Mouse (Mus musculus) c-Kit-positive CD71-negative TER-119-negative erythroid progenitor cells, embryonic 14.5 days (primary cell): ENCODE measurements around the gene Nol7.

Experiments used
- DNase-seq: peaks from one replicate; pipeline ENCODE4 v3.0.0-alpha.2; 2013; ENCODE audit warnings: low read depth

Nol7 gene

GRCm38 (mm10) chr13:43398297-43399080 lies at the start of gene Nol7:
Gene Nol7, plus strand, starts transcription at chr13:43398390.
- peak; percentile 78 for DNase-seq

GRCm38 (mm10) chr13:43349376-43349775 lies 48.8 kb upstream of the Nol7 start:
- no peak for DNase-seq

- DNase-seq: no peak
Observed at GRCm38 (mm10) chr13:43350489-43351169, 47.6 kb upstream of the Nol7 start.

GRCm38 (mm10) chr13:43353356-43353755 lies 44.8 kb upstream of the Nol7 start:
- DNase-seq: no peak

- no peak for DNase-seq
Observed at GRCm38 (mm10) chr13:43354362-43354761, 43.8 kb upstream of the Nol7 start.

- no peak for DNase-seq
Observed at GRCm38 (mm10) chr13:43356346-43357125, 41.7 kb upstream of the Nol7 start.

- DNase-seq: no peak
Observed at GRCm38 (mm10) chr13:43360534-43360933, 37.7 kb upstream of the Nol7 start.

- DNase-seq: no peak
Observed at GRCm38 (mm10) chr13:43362353-43362752, 35.8 kb upstream of the Nol7 start.

- DNase-seq: peak; percentile 77
Observed at GRCm38 (mm10) chr13:43364985-43365824, 33.0 kb upstream of the Nol7 start, which contains the start of gene Sirt5. Gene Sirt5, plus strand, starts transcription at chr13:43365496.

GRCm38 (mm10) chr13:43365825-43366184 lies 32.4 kb upstream of the Nol7 start:
- DNase-seq: no peak

- DNase-seq: no peak
Observed at GRCm38 (mm10) chr13:43370063-43370462, 28.1 kb upstream of the Nol7 start.

- DNase-seq: no peak
Observed at GRCm38 (mm10) chr13:43372892-43373291, 25.3 kb upstream of the Nol7 start.

- DNase-seq: no peak
Observed at GRCm38 (mm10) chr13:43374205-43374604, 24.0 kb upstream of the Nol7 start.

GRCm38 (mm10) chr13:43374918-43375432 lies 23.2 kb upstream of the Nol7 start:
- DNase-seq: no peak

GRCm38 (mm10) chr13:43379989-43380388 lies 18.2 kb upstream of the Nol7 start:
- DNase-seq: no peak

- DNase-seq: no peak
Observed at GRCm38 (mm10) chr13:43385321-43385720, 12.9 kb upstream of the Nol7 start.

GRCm38 (mm10) chr13:43397700-43398296 lies 392 bp upstream of the Nol7 start:
- no peak for DNase-seq

GRCm38 (mm10) chr13:43399576-43399975 lies 1.4 kb downstream of the Nol7 start:
- DNase-seq: no peak

GRCm38 (mm10) chr13:43412311-43412710 lies 14.1 kb downstream of the Nol7 start:
- DNase-seq: no peak

- DNase-seq: no peak
Observed at GRCm38 (mm10) chr13:43413611-43414010, 15.4 kb downstream of the Nol7 start.

GRCm38 (mm10) chr13:43415249-43415648 lies 17.1 kb downstream of the Nol7 start:
- no peak for DNase-seq
